Mouse (Mus musculus) pancreas, adult 10 weeks (tissue): Measurements from ENCODE around the gene Zg16. TPM values are rescaled to one million over a fixed set of nuclear protein-coding genes. Genes with fewer than 3 reads are reported as not detected.

Experiments
- polyA plus RNA-seq: library from polyadenylated mRNA; stranded (reverse); fragments of 350-450 nt; fragmentation: Illumina TruSeq; extraction: RNeasy Lipid Tissue Mini Kit (QIAGEN cat#74804); gene quantifications from one replicate; pipeline ENCODE4 v1.2.3, GENCODE M21; 2015; ENCODE audit warnings: low read depth, low replicate concordance; ENCODE audit not compliant: insufficient read depth

Gene Zg16
- 25,813 TPM for polyA plus RNA-seq

GRCm38 (mm10) chr7:127087278-127088010, at the start of gene Zg16:
Gene Zg16, minus strand, starts transcription at chr7:127087328.

GRCm38 (mm10) chr7:127121911-127122270, 34.8 kb upstream of the Zg16 start, which contains the start of gene Qprt:
Gene Qprt, minus strand, starts transcription at chr7:127122226.

GRCm38 (mm10) chr7:127091114-127091896, 4.2 kb upstream of the Zg16 start, which contains the start of gene AI467606:
Gene AI467606, plus strand, starts transcription at chr7:127091359.

GRCm38 (mm10) chr7:127041851-127042672, 45.1 kb downstream of the Zg16 start, which contains the start of gene Kif22:
Gene Kif22, minus strand, starts transcription at chr7:127042471.

GRCm38 (mm10) chr7:127026984-127027726, 60.0 kb downstream of the Zg16 start, which contains the start of gene Maz:
Gene Maz, minus strand, starts transcription at chr7:127027037.

GRCm38 (mm10) chr7:127020901-127021562, 66.1 kb downstream of the Zg16 start, which contains the start of the genes Gm42742 and Prrt2:
Gene Gm42742, minus strand, starts transcription at chr7:127021097.
Gene Prrt2, minus strand, starts transcription at chr7:127021211.

GRCm38 (mm10) chr7:127016971-127017949, 69.9 kb downstream of the Zg16 start, which contains the start of gene Pagr1a:
Gene Pagr1a, minus strand, starts transcription at chr7:127017352.

GRCm38 (mm10) chr7:127016481-127016485, 70.8 kb downstream of the Zg16 start, which contains the start of gene Pagr1b:
Gene Pagr1b, minus strand, starts transcription at chr7:127016484.

GRCm38 (mm10) chr7:127014320-127014719, 72.8 kb downstream of the Zg16 start, which contains the start of gene Mvp:
Gene Mvp, minus strand, starts transcription at chr7:127014621.

Other genes with a start within 250 kb of the Zg16 start
- gene Doc2a, start 239.9 kb downstream of the Zg16 start, polyA plus RNA-seq, result not detected
- gene Hirip3, start 225.4 kb downstream of the Zg16 start, polyA plus RNA-seq, result 4.6 TPM
- gene Ino80e, start 225.0 kb downstream of the Zg16 start, polyA plus RNA-seq, result 12.9 TPM
- 31.1 TPM for gene Taok2, start 202.6 kb downstream of the Zg16 start, polyA plus RNA-seq
- gene Tmem219, start 164.4 kb downstream of the Zg16 start, polyA plus RNA-seq, result 29.4 TPM
- 3.6 TPM for gene Kctd13, start 158.4 kb downstream of the Zg16 start, polyA plus RNA-seq
- gene Asphd1, start 137.7 kb downstream of the Zg16 start, polyA plus RNA-seq, result 3.6 TPM
- 17.7 TPM for gene Sez6l2, start 136.8 kb downstream of the Zg16 start, polyA plus RNA-seq
- gene Cdipt, start 111.4 kb downstream of the Zg16 start, polyA plus RNA-seq, result 28.6 TPM
- gene Cdiptos, start 111.2 kb downstream of the Zg16 start, polyA plus RNA-seq, result 1.6 TPM
- 10.7 TPM for gene Mvp, start 72.7 kb downstream of the Zg16 start, polyA plus RNA-seq
- not detected for gene Pagr1b, start 70.8 kb downstream of the Zg16 start, polyA plus RNA-seq
- gene Pagr1a, start 70.0 kb downstream of the Zg16 start, polyA plus RNA-seq, result 17.2 TPM
- 3.3 TPM for gene Gm42742, start 66.2 kb downstream of the Zg16 start, polyA plus RNA-seq
- 0.76 TPM for gene Prrt2, start 66.1 kb downstream of the Zg16 start, polyA plus RNA-seq
- gene Maz, start 60.3 kb downstream of the Zg16 start, polyA plus RNA-seq, result 33.7 TPM
- 0.39 TPM for gene Kif22, start 44.9 kb downstream of the Zg16 start, polyA plus RNA-seq
- 2.4 TPM for gene AI467606, start 4.0 kb upstream of the Zg16 start, polyA plus RNA-seq
- gene Qprt, start 34.9 kb upstream of the Zg16 start, polyA plus RNA-seq, result 0.54 TPM
- gene Spn, start 50.5 kb upstream of the Zg16 start, polyA plus RNA-seq, result 0.24 TPM
- 10.8 TPM for gene Cd2bp2, start 108.7 kb upstream of the Zg16 start, polyA plus RNA-seq
- gene Tbc1d10b, start 121.1 kb upstream of the Zg16 start, polyA plus RNA-seq, result 7.0 TPM
- gene Mylpf, start 121.6 kb upstream of the Zg16 start, polyA plus RNA-seq, result 1.5 TPM
- gene Zfp553, start 145.7 kb upstream of the Zg16 start, polyA plus RNA-seq, result 2.2 TPM
- gene Sept1, start 145.8 kb upstream of the Zg16 start, polyA plus RNA-seq, result 2.8 TPM
- gene Zfp771, start 156.9 kb upstream of the Zg16 start, polyA plus RNA-seq, result 8.5 TPM
- 12.0 TPM for gene Dctpp1, start 173.4 kb upstream of the Zg16 start, polyA plus RNA-seq
- 21.0 TPM for gene Sephs2, start 186.7 kb upstream of the Zg16 start, polyA plus RNA-seq
- gene Itgal, start 208.9 kb upstream of the Zg16 start, polyA plus RNA-seq, result 0.55 TPM